Mouse (Mus musculus) layer of hippocampus, adult 9-11 months (tissue): ENCODE measurements around the gene Noto.
"Not testable (repeated sequence)": the region's sequence is repeated elsewhere in the genome, so short reads cannot be mapped to it uniquely, and the experiment has no call there.

Experiments
- DNase-seq: peaks from one replicate; pipeline ENCODE4 v3.0.0; 2022

Noto gene

DNA sequence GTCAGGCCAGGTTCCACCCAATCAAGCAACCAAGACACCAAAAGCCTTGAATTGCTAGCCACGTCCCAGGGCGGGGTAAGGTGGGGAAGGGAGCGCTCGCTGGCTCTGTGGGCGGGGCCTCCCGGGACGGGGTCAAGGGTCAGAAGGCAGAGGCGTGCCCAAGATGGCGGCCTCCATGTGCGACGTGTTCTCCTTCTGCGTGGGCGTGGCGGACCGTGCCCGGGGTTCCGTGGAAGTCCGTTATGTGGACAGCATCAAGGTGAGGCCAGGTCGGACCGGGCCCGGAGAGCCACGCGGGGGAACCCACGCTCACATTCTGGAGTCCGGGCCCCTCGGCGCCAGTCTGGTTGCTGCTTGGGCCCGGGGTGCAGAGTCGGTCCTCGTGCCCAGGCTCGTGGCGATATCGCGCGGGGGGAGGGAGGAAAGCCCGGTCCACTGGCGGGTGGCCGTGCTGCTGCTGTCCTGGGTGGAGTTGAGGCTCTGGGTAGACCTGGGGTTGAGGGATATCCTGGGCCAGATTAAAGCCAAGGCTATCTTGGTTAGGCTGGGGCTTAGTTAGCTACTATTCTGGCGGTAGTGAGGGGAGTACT lies 8.3 kb downstream of the Noto start, which contains the start of gene Smyd5:
Gene Smyd5 (plus strand): TSS at position 148 of the 590 bp plus-strand sequence.
- peak; percentile 82 for DNase-seq

DNA sequence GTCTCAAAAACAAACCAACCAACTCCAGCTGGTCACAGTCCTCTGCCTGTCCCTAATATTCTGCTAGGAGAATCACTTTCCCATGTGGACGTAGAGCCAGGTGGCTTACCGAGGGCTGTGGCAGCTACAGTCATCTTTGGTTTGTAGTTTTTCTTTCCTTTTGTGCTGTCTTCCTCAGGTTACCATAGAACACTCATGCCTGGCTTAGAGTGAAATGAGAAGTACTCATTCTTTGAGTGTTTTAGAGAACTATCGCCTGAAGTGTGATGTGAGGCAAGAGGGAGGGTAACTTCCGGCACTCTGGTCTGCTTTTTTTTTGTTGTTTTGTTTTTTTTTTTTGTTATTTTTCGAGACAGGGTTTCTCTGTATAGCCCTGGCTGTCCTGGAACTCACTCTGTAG lies 10.2 kb downstream of the Noto start:
- DNase-seq, result no peak

DNA sequence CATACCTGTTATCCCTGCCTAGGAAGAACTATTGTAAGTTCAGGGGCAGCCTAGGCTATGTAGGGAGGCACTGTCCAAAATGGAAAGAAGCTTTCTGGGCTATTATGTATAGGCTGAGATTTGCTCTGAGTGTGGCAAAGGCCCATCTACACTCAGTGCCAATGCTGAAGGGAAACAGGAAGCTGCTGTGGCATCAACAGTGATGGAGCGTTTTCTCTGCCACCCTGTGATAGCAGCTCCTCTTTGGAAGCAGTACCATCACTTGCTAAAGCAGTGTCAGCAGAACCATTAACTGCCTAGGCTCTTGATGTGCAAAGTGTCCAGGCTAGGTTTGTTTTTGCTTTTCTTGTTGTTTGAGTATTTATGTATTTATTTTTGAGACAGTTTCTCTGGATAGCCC lies 12.5 kb downstream of the Noto start:
- no peak for DNase-seq

DNA sequence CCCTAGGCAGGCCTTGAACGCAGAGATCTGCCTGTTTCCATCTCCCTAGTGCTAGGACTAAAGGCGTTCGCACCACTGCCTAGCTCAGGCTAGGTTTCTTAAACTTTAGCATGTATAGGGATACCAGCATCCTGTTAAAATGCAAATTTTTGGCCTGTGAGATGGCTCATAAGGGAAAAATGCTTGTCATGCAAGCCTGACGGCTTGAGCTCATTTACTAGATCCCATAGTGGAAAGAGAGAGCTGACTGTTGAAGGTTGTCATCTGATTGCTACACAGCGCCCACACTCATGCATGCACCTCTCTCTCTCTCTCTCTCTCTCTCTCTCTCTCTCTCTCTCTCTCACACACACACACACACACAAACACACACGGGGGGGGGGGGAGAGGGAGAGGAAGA lies 12.9 kb downstream of the Noto start:
- DNase-seq, result no peak

DNA sequence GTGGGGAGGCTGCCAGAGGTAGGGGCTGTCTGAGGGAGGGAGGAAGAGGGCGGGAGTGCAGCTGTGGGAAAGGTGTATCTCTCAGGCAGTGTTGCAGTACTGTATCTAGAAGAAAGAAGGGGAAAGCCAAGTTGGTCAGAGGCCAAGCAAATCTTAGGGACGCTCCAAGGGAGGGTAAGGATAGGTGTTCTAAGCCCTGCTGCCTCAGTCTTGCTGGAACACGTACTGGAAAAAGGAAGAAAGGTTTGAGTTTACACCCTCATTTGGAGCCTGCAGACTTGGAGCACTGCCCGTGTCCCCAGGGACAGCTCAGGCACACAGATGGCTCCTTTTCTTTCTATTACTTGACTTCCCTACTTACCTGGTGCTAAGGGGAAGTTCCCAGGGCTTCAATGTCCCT lies 17.5 kb downstream of the Noto start:
- DNase-seq, result no peak

DNA sequence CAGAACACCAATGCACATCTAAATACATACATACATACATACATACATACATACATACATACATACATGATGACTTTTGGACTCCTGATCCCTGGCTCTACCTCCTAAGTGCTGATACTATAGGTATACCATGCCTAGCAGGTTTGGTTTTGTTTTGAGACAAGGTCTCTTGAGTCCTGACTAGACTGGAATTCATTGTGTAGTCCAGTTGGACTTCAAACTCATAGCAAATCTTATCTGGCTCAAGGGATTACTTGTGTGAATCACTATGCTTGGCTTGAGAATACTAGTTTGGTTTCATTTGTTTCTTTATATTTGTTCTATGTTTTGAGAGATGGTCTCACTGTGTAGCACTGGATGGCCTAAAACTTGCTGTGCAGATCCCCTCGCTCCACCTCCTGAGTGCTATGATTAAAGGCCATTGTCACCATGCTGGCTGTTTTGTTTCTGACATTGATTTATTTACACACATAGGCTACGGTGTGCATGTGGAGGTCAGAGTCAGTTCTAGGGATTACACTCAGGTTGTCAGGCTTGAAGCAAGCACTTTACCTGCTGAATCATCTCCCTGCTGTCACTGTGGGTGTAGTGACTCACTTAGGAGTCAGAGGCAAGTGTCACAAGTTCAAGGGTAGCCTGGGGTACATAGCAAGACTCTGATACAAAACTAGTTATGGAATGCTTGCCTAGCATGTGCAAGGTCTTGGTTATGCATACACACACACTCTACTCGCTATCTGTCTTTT lies 20.0 kb downstream of the Noto start:
- DNase-seq, result no peak

DNA sequence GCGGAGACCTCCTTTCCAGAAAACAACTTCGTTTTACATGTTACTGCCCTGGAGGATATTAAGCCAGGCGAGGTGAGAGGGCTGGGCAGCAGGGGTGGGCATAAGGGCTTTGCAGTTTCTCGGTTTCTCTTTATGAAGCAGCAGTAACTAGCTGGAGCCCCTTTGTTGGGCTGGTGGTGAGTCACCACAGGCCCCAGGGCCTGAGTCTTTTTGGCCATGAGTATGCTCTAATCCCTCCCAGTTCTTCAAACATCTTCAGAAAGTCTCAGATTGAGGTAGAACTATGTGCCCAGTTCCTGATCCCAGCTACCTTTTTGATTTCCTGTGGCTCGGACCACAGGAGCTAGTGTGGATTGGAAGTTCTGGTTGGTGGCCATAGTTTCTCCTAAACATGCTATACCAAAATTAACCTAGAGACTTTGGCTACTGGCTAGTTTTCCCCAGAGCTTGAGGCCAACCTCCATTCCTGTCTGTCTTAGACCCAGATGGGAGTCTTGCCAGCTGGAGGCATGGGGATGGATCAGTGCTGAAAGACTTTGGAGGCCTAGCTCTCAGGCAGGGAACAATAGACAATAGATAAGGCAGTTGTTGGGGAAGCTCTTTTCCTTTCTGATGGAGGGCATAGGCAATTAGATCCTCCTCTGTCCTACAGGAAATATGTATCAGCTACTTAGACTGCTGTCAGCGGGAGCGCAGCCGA lies 20.7 kb downstream of the Noto start:
- no peak for DNase-seq

DNA sequence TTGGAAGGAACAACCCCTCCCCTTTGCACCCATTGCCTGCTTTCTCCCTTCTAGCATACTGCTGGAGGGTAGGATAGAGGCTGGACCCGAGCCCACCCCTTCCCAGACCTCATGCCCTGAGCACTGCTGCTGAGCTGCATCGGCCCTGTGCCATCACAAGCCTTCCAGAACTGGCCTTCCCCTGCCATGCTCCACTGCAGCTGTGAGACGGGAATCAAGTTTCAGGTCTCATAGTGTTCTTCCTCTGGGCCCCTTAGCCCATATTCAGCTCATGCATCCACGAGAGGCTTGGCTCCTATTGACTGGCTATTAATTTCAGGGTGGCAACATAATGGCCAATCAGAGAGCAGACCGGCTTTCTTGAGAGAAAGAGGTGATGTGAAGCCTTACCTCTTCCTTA lies 21.6 kb downstream of the Noto start:
- DNase-seq, result no peak

DNA sequence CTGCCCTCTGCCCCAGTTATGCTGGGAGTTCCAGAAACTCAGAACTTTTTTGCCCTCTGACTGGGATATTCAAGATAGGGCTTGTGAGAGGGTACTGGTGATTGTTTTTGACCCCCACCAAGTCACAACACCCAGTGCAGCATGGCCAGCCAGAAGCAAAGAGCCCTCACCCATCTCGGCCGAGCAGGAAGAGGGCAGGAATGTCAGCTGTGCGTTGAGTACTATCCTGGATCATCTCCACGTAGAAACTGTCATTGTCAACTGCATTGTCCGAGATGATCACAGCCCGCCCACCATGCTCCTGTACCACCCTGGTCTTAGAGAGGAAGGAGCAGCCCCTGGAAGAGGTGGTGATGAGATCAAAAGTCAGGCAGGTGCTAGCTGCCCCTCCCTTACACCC lies 23.7 kb downstream of the Noto start:
- no peak for DNase-seq

DNA sequence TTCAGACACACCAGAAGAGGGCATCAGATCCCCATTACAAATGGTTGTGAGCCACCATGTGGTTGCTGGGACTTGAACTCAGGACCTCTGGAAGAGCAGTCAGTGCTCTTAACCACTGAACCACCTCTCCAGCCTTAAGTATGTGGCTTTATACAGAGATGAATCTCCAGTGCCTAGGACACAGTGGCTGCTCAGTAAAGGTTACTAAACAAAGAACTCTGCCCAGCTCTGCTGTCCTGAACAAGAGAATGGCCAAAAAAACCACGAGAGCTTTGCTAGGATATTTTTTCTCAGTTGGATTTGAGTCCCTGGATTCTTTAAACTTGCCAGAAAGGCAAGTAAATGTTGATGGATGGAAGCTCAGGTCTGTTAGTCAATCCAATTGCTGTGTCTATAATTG lies 26.5 kb downstream of the Noto start:
- not testable (repeated sequence) for DNase-seq

DNA sequence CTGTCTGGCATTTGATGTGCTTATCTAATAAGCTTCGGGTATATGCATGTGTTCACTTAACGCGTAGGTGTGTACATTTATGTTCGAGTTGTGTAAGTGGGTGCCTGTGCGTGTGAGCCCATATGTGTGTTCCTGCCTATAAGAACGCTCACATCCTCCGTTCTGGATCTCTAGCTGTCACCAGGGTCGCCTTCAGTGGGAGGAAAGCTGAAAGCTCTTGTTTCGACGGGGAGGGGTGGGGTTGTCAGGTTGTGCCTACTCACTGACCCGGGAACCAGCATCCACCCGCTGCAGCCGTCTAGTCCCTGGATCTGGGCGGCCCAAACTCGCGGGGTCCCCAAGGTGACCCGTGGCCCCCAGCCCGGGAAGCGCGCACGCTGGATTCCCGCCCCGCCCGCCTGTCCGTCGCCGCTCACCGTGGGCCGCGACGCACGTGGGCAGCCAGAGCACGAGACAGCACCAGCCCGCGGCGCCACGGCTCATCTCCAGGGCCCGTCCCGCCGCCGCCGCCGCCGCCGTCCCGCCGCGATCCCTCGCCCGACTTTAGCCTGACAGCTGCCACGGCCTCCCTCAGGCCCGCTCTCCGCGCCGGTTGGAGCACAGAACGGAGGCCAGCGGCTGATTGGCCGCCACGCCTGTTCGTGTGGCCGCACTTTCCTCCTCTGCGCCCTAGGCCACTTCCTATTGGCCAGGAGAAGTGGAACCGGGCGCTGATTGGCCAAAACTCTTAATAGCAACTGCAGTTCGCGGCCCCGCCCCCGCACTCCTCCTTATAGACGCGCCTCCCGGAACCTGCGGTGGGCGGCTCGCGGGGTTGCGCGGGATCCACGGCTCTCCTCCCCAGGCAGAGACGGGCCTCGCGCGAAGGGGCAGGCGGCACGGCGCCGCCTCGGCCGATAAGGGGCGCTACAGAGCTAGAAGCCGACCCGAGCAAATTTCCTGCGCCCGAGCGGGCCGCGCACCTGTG lies 27.3 kb downstream of the Noto start, which contains the start of gene Cct7:
Gene Cct7 (plus strand): TSS at position 818 of the 967 bp plus-strand sequence.
- DNase-seq, result peak; percentile 100

DNA sequence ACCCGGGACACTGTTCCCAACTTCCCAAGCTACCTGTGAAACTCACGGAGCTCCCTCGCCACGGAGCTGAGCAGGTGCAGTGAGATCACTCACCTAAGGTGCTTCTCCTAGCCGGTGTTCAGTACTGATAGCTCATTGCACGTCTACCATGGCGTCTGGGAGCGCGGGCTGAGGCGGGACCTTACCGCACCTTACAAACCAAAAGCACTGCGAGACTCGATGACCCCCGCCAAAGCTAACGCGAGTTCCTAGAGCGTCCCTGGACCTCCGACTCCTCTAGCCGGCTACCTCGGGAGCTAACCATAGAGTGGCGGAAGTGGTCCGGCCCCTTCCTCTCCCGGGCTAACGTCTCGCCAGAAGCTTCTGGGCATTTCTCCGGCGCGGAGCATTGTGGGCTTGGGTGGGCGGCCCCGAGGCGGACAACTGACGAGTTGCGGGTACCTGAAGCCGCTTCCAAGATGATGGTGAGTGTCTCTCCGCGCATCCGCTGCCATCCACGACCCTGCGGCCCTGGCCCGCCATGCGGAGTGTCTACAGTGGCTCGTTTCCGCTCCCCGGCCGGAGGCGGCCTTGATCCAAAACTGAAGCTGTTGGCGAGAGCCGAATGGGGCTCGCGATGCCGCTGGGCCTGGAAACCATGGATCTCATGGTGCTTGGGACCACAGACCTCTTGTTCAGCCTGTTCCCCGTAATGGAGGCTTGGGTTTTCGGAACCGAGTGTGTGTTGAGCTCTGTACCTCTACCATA lies 28.2 kb downstream of the Noto start, which contains the start of gene Pradc1:
Gene Pradc1 (minus strand): TSS at position 307 of the 747 bp plus-strand sequence.
- DNase-seq, result peak; percentile 99

DNA sequence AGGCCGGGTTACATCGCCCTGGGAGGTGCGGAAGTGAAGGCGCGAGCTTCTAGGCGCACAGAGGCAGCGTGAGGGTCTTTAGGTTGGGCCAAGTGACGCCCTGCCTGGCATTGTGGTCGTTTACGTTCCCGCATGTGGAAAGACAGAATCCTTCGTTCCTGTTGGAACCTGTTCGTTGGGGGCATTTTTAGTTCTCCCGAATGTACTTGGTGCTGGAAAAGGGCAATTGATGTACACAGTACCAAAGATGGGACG lies 28.7 kb downstream of the Noto start:
- DNase-seq, result no peak

DNA sequence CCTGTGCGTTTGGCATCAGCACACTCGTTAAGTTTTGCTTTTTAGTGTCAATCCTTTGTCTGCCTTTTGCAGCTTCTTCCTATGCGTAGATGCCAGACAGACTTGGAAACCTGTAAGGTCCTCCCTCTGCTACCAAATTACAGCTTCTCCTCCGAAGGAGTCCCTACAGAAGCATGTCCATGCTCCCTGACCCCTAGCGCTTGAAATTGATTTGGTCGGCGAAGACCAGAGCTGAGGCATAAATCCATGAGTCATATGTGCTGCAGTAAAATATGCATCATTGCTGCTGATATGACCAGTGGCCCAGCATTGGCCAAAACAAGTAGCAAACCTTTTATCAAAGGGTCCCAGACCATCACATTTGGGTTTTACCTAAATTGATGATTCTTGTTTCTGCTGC lies 29.1 kb downstream of the Noto start:
- no peak for DNase-seq

DNA sequence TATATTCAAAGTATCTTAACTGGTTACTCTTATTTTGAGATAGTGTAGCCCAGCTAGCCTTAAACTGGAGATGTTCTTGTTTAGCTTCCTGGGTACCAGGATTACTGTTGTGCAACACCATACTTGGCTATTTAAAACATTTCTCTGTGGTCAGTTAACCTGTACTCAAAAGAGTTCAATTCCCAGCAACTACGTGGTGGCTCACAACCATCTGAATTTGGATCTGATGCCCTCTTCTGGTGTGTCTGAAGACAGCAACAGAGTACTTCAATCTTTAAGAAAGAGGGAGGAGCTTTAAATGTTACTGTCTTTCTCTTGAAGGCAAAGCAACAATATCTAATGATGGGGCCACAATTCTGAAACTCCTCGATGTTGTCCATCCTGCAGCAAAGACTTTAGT lies 35.9 kb downstream of the Noto start:
- DNase-seq, result no peak

DNA sequence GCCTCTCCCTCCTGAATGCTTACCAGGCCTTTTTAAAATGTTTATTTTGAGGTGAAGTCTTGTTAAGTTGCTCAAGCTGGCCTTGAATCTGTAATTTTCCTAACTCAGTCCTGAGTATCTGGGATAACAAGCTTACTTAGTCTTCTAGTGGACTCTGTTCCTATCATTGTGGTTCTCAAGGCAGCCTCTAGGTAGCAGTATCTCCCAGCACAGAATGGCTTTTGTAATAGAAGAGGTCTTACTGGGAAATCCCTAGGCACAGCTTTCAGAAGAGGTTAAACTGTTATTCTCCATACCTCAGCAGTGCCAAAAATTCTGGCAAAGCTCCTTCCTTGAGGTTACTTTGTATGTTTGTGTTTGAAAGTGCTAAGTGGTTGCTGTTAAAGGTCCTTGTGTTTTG lies 41.7 kb downstream of the Noto start:
- no peak for DNase-seq

DNA sequence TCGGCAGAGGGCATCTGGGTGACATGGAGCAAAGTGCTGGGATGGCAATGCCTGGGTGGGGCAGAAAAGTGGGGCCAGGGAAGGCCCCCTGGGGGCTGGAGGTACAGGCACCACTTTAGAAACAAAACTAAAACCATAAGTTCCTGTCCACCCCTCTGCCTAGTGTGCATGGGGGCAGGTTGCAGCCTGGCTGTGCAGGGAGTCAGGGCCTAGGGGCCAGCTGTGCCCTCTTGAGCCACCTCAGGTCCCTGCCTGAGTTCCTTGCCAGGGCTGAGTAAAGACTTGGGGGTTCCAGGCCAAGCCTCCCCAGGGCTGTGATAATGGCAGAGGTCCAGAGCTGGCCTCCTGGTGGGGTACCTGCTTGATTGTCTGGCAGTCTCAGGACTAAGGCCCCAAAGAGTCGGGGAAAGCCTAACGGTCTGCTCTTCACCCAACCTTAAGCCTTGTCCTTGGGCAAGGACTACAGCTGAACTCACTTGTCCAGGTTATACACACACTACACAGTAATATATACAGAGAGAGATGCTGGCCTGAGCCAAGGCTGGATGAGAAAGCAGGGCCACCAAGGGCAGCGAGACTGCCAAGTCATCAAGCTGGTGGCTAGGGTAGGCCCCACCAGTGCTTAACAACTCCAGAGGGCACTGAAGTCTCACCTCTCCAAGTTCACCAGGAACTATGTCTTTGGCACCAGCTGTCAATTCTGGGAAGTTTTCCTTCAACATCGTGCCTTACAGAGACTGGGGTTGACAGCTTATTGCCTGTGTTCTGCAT lies 46.2 kb downstream of the Noto start:
- DNase-seq, result no peak

DNA sequence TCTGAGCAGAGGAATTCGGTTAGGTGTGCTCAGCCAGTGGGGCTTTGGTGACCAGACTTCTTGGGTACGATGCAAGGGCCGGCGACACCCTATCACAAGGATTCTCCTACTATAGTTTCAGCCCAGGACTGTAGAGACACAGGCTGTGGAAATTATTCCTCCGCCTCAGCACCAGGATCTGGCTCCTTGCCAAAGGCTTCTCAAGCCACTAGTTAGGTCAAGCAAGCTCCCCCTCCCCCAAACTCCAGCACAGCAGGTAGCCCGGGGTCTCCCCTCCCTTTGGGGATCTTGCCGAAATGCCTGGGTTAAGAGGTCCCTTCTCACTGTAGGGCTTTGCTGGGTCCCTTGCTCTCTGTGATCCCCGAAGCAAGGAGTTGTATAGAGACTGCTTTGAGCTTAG lies 48.3 kb downstream of the Noto start:
- DNase-seq, result no peak

DNA sequence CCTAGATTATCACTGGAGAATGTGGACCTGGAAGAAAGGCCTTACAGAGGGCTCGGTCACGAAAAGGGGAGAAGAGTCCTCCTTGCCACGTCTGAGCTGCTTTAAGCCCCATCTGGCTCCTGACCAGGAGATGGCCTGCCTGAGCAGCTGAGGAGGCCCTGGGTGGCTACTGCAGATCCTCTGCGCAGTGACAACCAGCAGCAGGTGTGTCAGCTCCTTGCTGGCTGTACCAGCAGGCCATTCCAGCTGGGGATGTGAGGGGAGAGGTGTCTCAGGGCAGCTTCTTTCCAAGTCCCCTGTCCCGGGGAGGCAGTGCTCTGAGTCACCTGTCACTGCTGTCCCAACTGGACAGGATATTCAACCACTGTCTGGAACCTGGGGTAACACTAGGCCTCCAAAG lies 48.9 kb downstream of the Noto start:
- no peak for DNase-seq

DNA sequence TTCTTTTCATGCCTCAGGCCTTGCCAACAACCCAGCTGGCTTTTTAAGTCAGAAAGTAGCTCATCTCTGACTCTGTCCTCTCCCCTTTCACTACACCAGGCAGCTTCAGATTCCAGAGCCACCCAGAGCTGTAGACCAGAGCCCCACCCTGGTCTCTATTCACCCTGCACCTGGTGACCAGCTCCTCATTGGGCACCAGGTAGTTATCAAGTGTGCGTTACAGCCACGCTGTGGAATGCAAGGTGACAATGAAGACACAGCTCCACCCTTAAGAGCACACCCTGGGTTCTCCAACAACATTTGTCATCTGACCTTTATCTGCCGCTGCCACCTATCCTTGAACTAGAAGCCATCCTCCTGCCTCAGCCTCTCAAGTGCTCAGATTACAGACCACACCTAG lies 51.9 kb downstream of the Noto start:
- no peak for DNase-seq

DNA sequence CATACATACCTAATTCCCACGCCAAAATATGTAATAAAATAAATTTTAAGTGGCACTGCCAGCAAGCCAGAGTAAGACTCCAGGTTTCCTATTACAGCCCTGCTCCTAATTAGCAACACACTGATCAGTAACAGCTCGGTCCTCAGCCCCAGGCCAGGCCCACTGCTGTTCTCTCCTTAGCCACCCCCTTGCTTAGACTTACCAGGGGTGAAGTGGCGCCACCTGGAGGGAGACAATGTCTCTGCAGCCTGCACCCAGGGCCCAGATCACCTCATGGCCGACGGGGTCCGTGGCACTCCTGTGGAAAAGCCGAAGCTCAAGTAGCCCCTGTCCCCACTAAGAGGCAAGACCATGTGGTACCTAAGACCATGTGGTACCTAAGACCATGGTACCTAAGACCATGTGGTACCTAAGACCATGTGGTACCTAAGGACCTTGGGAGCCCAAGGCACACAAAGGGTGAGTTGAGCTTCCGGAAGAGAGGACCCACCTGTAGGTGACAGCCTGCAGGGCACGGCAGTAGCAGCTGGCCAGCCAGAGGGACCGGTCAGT lies 53.8 kb downstream of the Noto start:
- no peak for DNase-seq
